Mouse (Mus musculus) midbrain, embryonic 15.5 days (tissue): ENCODE measurements around the gene Wapl. TPM values are rescaled to one million over a fixed set of nuclear protein-coding genes. Genes with fewer than 3 reads are reported as not detected.

ENCODE experiments used
- ATAC-seq: fragments of 200-750 bp; cut with Nextera tagmentation; replicated peaks from 2 replicates; pipeline ENCODE4 v1.8.0; 2017; ENCODE audit warnings: moderate TSS enrichment
- H3K27ac ChIP-seq: fragments of 300-500 bp; sonication (generic); 2 replicates; pipeline ENCODE4 v1.5.1; 2015; ENCODE audit warnings: mild to moderate bottlenecking, inconsistent platforms
- H3K27me3 ChIP-seq: fragments of 300-500 bp; sonication (generic); replicated peaks from 2 replicates; pipeline ENCODE4 v1.6.1; 2015; ENCODE audit warnings: inconsistent platforms
- H3K36me3 ChIP-seq: fragments of 300-500 bp; sonication (generic); replicated peaks from 2 replicates; pipeline ENCODE4 v1.6.1; 2015; ENCODE audit warnings: inconsistent platforms
- H3K4me1 ChIP-seq: fragments of 300-500 bp; sonication (generic); 2 replicates; pipeline ENCODE4 v1.6.1; 2015; ENCODE audit warnings: inconsistent platforms
- H3K4me2 ChIP-seq: fragments of 300-500 bp; sonication (generic); 2 replicates; pipeline ENCODE4 v1.6.1; 2015; ENCODE audit warnings: inconsistent platforms, mild to moderate bottlenecking, moderate library complexity
- H3K4me3 ChIP-seq: fragments of 300-500 bp; sonication (generic); 2 replicates; pipeline ENCODE4 v1.5.1; 2015; ENCODE audit warnings: mild to moderate bottlenecking, inconsistent platforms
- H3K9ac ChIP-seq: fragments of 300-500 bp; sonication (generic); 2 replicates; pipeline ENCODE4 v1.6.1; 2015; ENCODE audit warnings: mild to moderate bottlenecking, inconsistent platforms
- H3K9me3 ChIP-seq: fragments of 300-500 bp; sonication (generic); 2 replicates; pipeline ENCODE4 v1.6.1; 2016; ENCODE audit warnings: inconsistent platforms
- WGBS: fragments of 180-500 bp; shearing (Covaris S2); methylation state at CpG from one replicate; pipeline ENCODE4 v1.1.7; 2015; ENCODE audit warnings: mixed read lengths; 5-methylcytosine and 5-hydroxymethylcytosine counted together
- polyA plus RNA-seq: library from polyadenylated mRNA; unstranded; fragments of >200 nt; fragmentation: Nextera tagmentation; extraction: Ambion mirVana; gene quantifications from 2 replicates; pipeline ENCODE4 v1.2.1, GENCODE M21; 2015

Gene Wapl
- polyA plus RNA-seq, 1 experiment from 2014 or later, result 13.6 TPM

GRCm38 (mm10) chr14:34793406-34794037 is 119.8 kb downstream of the Wapl start:
- H3K27me3 ChIP-seq, result no peaks in the 10 kb centered on the region
- no peak for ATAC-seq
- 81% methylated on average over 1 of the region's 1 CpGs for WGBS
- no peaks in the 10 kb centered on the region for H3K4me1 ChIP-seq
- no peak overlapping the region for H3K4me3 ChIP-seq
- no peak overlapping the region for H3K9ac ChIP-seq
- H3K36me3 ChIP-seq, result no peaks in the 10 kb centered on the region
- no peak overlapping the region for H3K27ac ChIP-seq
- no peak overlapping the region for H3K4me2 ChIP-seq
- peaks cover 3% of the 10 kb centered on the region; the same call in 1 of the 2 replicates for H3K9me3 ChIP-seq

Other genes starting within 250 kb of the Wapl start
- 15.2 and 17.5 TPM in 2 replicates for gene Bmpr1a, start 170.6 kb upstream of the Wapl start, polyA plus RNA-seq
- not detected in 2 replicates for gene 9230112D13Rik, start 151.1 kb upstream of the Wapl start, polyA plus RNA-seq
- 0.57 and 0.78 TPM in 2 replicates for gene Ldb3, start 85.2 kb upstream of the Wapl start, polyA plus RNA-seq
- 0.23 TPM in 1 of 2 replicates, not detected in the other for gene Opn4, start 73.8 kb upstream of the Wapl start, polyA plus RNA-seq
- 7.7 and 8.8 TPM in 2 replicates for gene Grid1, start 146.2 kb downstream of the Wapl start, polyA plus RNA-seq